Mouse (Mus musculus) CH12.LX (cell line): ENCODE measurements around the gene Flot2. TPM values are rescaled to one million over a fixed set of nuclear protein-coding genes. Genes with fewer than 3 reads are reported as not detected.
"Not testable (repeated sequence)": the region's sequence is repeated elsewhere in the genome, so short reads cannot be mapped to it uniquely, and the experiment has no call there.

Source experiments
- DNase-seq: peaks from one replicate; pipeline ENCODE4 v3.0.0-alpha.2; 2013; ENCODE audit errors: extremely low read depth
- H3K27ac ChIP-seq: 2 replicates; pipeline ENCODE4 v1.5.1; 2012; ENCODE audit warnings: low read depth, mild to moderate bottlenecking, control low read depth, moderate library complexity; ENCODE audit not compliant: insufficient read depth
- H3K27me3 ChIP-seq: replicated peaks from 2 replicates; pipeline ENCODE3; 2012; ENCODE audit warnings: inconsistent platforms
- H3K36me3 ChIP-seq, 2 experiments: replicated peaks in 1 of 2; 2 replicates each; pipeline versions ENCODE3 to v1.6.1; 2012; ENCODE audit warnings: inconsistent platforms in 1 of 2, low read length in 1 of 2, mild to moderate bottlenecking in 1 of 2, mixed read lengths in 1 of 2, moderate library complexity in 1 of 2; ENCODE audit not compliant: control insufficient read depth in 1 of 2, insufficient read depth in 1 of 2
- H3K4me1 ChIP-seq, 2 experiments: 2 replicates each; pipeline ENCODE4 v1.6.1; 2012; ENCODE audit warnings: inconsistent platforms in 1 of 2, moderate library complexity in 1 of 2; ENCODE audit not compliant: insufficient read depth in 2 of 2, control insufficient read depth in 1 of 2
- H3K4me2 ChIP-seq: 2 replicates; pipeline ENCODE4 v1.6.1; 2012; ENCODE audit warnings: low read depth, mild to moderate bottlenecking, control low read depth; ENCODE audit not compliant: poor library complexity, insufficient read depth, severe bottlenecking
- H3K4me3 ChIP-seq, 3 experiments: fragments of 150-350 bp in 1 of 3; sonication (generic) in 1 of 3; replicated peaks in 1 of 3; 2 replicates each; pipeline versions ENCODE3 to v1.5.1; 2011 to 2012; ENCODE audit warnings: low read depth in 2 of 3, low read length in 2 of 3, mild to moderate bottlenecking in 2 of 3, moderate library complexity in 2 of 3, control low read depth in 1 of 3, improper control_type of control experiment in 1 of 3, inconsistent platforms in 1 of 3, mixed read lengths in 1 of 3; ENCODE audit not compliant: poor library complexity in 1 of 3
- H3K79me2 ChIP-seq: replicated peaks from 2 replicates; pipeline ENCODE4 v1.6.1; 2012; ENCODE audit warnings: mild to moderate bottlenecking, moderate library complexity; ENCODE audit not compliant: control insufficient read depth, poor library complexity, insufficient read depth, severe bottlenecking; ENCODE audit errors: extremely low read depth
- H3K9ac ChIP-seq: 2 replicates; pipeline ENCODE4 v1.6.1; 2012; ENCODE audit warnings: low read depth, mild to moderate bottlenecking, control low read depth, moderate library complexity; ENCODE audit not compliant: insufficient read depth
- H3K9me3 ChIP-seq: replicated peaks from 2 replicates; pipeline ENCODE3; 2012; ENCODE audit warnings: low read length, inconsistent platforms, mixed read lengths
- BHLHE40 ChIP-seq: IDR thresholded peaks from 2 replicates; pipeline ENCODE4 v1.6.1; 2011; ENCODE audit warnings: mild to moderate bottlenecking, low read depth, low read length, improper control_type of control experiment
- CTCF ChIP-seq, 2 experiments: IDR thresholded peaks in 1 of 2; conservative IDR thresholded peaks in 1 of 2; 2 replicates each; pipeline ENCODE4 v1.5.1; 2011 to 2012; ENCODE audit warnings: low read depth in 2 of 2, low read length in 2 of 2, improper control_type of control experiment in 1 of 2, inconsistent platforms in 1 of 2, mild to moderate bottlenecking in 1 of 2, moderate library complexity in 1 of 2
- JUN ChIP-seq: IDR thresholded peaks from 2 replicates; pipeline ENCODE4 v1.6.1; 2011; ENCODE audit warnings: low read depth, mild to moderate bottlenecking, low read length, improper control_type of control experiment, moderate library complexity; ENCODE audit not compliant: insufficient read depth
- KAT2A ChIP-seq: IDR thresholded peaks from 2 replicates; pipeline ENCODE4 v1.6.1; 2012; ENCODE audit warnings: low read length, improper control_type of control experiment, inconsistent platforms; ENCODE audit not compliant: insufficient replicate concordance
- MAFK ChIP-seq: IDR thresholded peaks from 2 replicates; pipeline ENCODE4 v1.6.1; 2011; ENCODE audit warnings: low read length, improper control_type of control experiment; ENCODE audit not compliant: insufficient replicate concordance
- PAX5 ChIP-seq: IDR thresholded peaks from 2 replicates; pipeline ENCODE4 v1.6.1; 2012; ENCODE audit warnings: low read length, inconsistent platforms, mixed read lengths
- POLR2A ChIP-seq: IDR thresholded peaks from 2 replicates; pipeline ENCODE4 v1.6.1; 2011; ENCODE audit warnings: low read depth, mild to moderate bottlenecking, improper control_type of control experiment, low read length
- RAD21 ChIP-seq: IDR thresholded peaks from 2 replicates; pipeline ENCODE4 v1.6.1; 2011; ENCODE audit warnings: low read depth, mild to moderate bottlenecking, low read length, improper control_type of control experiment, moderate library complexity
- SMC3 ChIP-seq: IDR thresholded peaks from 2 replicates; pipeline ENCODE4 v1.6.1; 2011; ENCODE audit warnings: low read depth, low read length, improper control_type of control experiment
- TCF12 ChIP-seq: IDR thresholded peaks from 2 replicates; pipeline ENCODE4 v1.6.1; 2014; ENCODE audit warnings: low read depth, mild to moderate bottlenecking, inconsistent platforms, low read length, improper control_type of control experiment
- USF1 ChIP-seq: IDR thresholded peaks from 2 replicates; pipeline ENCODE4 v1.6.1; 2014; ENCODE audit warnings: low read depth, mild to moderate bottlenecking, inconsistent platforms, low read length, improper control_type of control experiment
- USF2 ChIP-seq: conservative IDR thresholded peaks from 2 replicates; pipeline ENCODE4 v1.6.1; 2011; ENCODE audit warnings: low read depth, low read length, improper control_type of control experiment
- ZC3H11A ChIP-seq: IDR thresholded peaks from 2 replicates; pipeline ENCODE4 v1.6.1; 2012; ENCODE audit warnings: low read depth, mild to moderate bottlenecking, inconsistent platforms, low read length, improper control_type of control experiment
- ZNF384 ChIP-seq: IDR thresholded peaks from 2 replicates; pipeline ENCODE4 v1.6.1; 2012; ENCODE audit warnings: low read depth, low read length, improper control_type of control experiment, inconsistent platforms
- dilution Hi-C: fragments of 300-500 bp; cut with MboI; formaldehyde crosslinking; loops from 2 replicates; pipeline ENCODE4 v1.14.3; 2020; ENCODE audit warnings: low sequenced_read_pairs; ENCODE audit not compliant: extremely low pct_unique_long_range_greater_than_20kb, extremely low pct_ligation_motif_present
- in situ Hi-C: fragments of 300-500 bp; cut with MboI; formaldehyde crosslinking; loops from 3 replicates; pipeline ENCODE4 v1.14.3; 2019; ENCODE audit warnings: low sequenced_read_pairs, low pct_ligation_motif_present, low pct_unique_long_range_greater_than_20kb, mixed read lengths
- polyA plus RNA-seq: library from polyadenylated mRNA; unstranded; fragments of >175 nt; gene quantifications from 2 replicates; pipeline ENCODE4 v1.2.1, GENCODE M21; 2012; ENCODE audit warnings: low read depth; ENCODE audit not compliant: insufficient read length
- total RNA-seq, 2 experiments: library from RNA; depleted of rRNA; stranded (reverse); fragments of 300-350 nt in 1 of 2; fragments of >200 nt in 1 of 2; gene quantifications; 2 replicates each; pipeline ENCODE4 v1.2.3; 2012 to 2014

The Flot2 gene
- total and polyA plus RNA-seq, 3 experiments = 5.2 to 14.7 (median 13.4) TPM

- Histone ChIP-seq H3K4me1 (peaks cover 8 to 30% of the 10 kb centered on the region in 2 experiments), H3K79me2 (no peaks in the 10 kb centered on the region; the same call in 1 of the 2 replicates)
- no peak for TF ChIP-seq RAD21
- no peak for TF ChIP-seq ZC3H11A
- TF ChIP-seq USF2 = no peak
- TF ChIP-seq PAX5 = no peak
- TF ChIP-seq BHLHE40 = no peak
- TF ChIP-seq USF1 = no peak
- no peak for TF ChIP-seq ZNF384
- no peak for TF ChIP-seq MAFK
- TF ChIP-seq TCF12 = no peak
- no peak for TF ChIP-seq POLR2A
- no peak for TF ChIP-seq JUN
- TF ChIP-seq, all 38 proteins: peak for 0
- Histone ChIP-seq H3K4me3 (no peak overlapping the region), H3K9me3 (no peaks in the 10 kb centered on the region), H3K27me3 (no peaks in the 10 kb centered on the region), H3K9ac (no peak overlapping the region), H3K4me2 (no peak overlapping the region), H3K36me3 (peaks cover 7 to 41% of the 10 kb centered on the region in 2 experiments), H3K27ac (no peak overlapping the region)
- in situ Hi-C loops (no loop called here), dilution Hi-C loops (no loop called here)
- DNase-seq = no peak
Observed at GRCm38 (mm10) chr11:78036791-78037190, 940 bp upstream of the Flot2 start.

- in situ Hi-C loops = no loop called here
- Histone ChIP-seq H3K4me3 (no peak overlapping the region), H3K9me3 (no peaks in the 10 kb centered on the region), H3K27ac (no peak overlapping the region), H3K9ac (no peak overlapping the region), H3K4me1 (peaks cover 0 to 16% of the 10 kb centered on the region in 2 experiments; a peak in 2 of 4 replicates), H3K4me2 (no peak overlapping the region), H3K36me3 (peaks cover 0 to 22% of the 10 kb centered on the region in 2 experiments), H3K27me3 (no peaks in the 10 kb centered on the region), H3K79me2 (no peaks in the 10 kb centered on the region)
- dilution Hi-C loops = no loop called here
- no peak for DNase-seq
- TF ChIP-seq KAT2A = no peak
- peak; percentile 6; the same call in 1 of the 2 replicates for TF ChIP-seq SMC3
- TF ChIP-seq USF2 = no peak
- peak in 1 of 2 experiments; percentile 72; a peak in 2 of 4 replicates for TF ChIP-seq CTCF (conservative IDR thresholded peaks at IDR 0.05 in 1 of 2, IDR thresholded peaks at IDR 0.05 in 1 of 2; ENCODE audit: low read depth in 2 of 2, low read length in 2 of 2)
Observed at GRCm38 (mm10) chr11:78040878-78041277, 3.1 kb downstream of the Flot2 start.

GRCm38 (mm10) chr11:78042290-78042870, 4.6 kb downstream of the Flot2 start:
- H3K27me3 ChIP-seq, H3K4me3 ChIP-seq, H3K9me3 ChIP-seq, dilution Hi-C loops, H3K79me2 ChIP-seq, in situ Hi-C loops, H3K4me2 ChIP-seq, DNase-seq, H3K9ac ChIP-seq: not testable (repeated sequence)
- Histone ChIP-seq H3K36me3 (peaks cover 0 to 13% of the 10 kb centered on the region in 2 experiments), H3K4me1 (peaks cover 0 to 11% of the 10 kb centered on the region in 2 experiments; a peak in 2 of 4 replicates)
- TF ChIP-seq CTCF (conservative IDR thresholded peaks at IDR 0.05 in 1 of 2, IDR thresholded peaks at IDR 0.05 in 1 of 2; ENCODE audit: low read depth in 2 of 2, low read length in 2 of 2) = peak in 1 of 2 experiments; percentile 33; a peak in 2 of 4 replicates
- TF ChIP-seq, all 38 proteins: peak for 1; not testable (repeated sequence) for 37
- H3K27ac ChIP-seq = not testable (repeated sequence)
